Mouse (Mus musculus): Measurements from ENCODE around the gene Nxt1.

DNA sequence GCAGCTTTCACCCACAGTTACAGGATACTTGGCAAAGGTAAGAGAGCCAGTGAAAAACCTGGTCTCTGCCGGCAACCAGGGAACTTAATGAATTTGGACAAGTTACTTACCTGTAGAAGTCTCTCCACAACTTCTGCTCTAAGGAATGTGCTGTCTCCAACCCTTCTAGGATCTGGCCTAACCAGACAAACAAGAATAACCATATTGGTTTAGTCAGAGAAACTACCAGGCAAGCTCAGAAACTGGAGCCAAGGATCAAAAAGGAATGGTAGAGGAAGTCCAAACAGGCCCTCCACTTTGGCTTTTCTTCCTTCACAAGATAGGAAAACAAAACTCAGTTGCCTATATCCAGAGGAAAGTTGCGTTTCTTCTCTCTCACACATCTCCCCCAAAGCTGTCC, 41.4 kb upstream of the Nxt1 start:
- TF ChIP-seq GATA1 (IDR thresholded peaks at IDR 0.05; ENCODE audit: borderline replicate concordance, low read length) (no peak), FLI1 (IDR thresholded peaks at IDR 0.05; ENCODE audit: low read length) (no peak)

Measured in megakaryocyte, embryonic 14.5 days (primary cell).